In the genomic region with DNA sequence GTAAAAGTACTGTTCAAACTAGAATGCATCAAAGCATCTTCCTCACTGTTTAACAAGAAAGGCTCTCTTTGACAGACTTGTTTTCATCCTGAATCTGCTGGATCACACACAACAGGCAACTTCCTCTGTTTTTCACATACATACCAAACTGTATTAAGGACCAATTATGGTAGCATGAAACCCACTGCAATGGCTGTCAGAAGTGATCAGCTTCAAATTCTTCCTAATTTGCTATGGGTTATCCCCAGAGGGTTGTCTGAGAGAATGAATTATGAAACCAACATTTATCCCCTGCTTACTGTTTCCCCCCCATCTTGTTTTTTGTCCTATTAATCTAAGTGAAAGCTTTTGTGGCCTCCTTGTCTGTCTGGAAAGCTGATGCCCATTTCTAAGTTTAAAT, we compare ENCODE assay signal across 14 mouse cellular contexts.
"Had no signal": no experiment of that assay in that cellular context is flagged by ENCODE, and none has a peak within 500 bp of the region (broad histone marks: within the 10 kb centered on the region; RNA-seq: fewer than 3 reads in every experiment).

No protein-coding gene starts in this region.

- H3K9me3 ChIP-seq: kidney, embryonic 15.5 days; limb, embryonic 10.5 days; liver, embryonic 15.5 days; stomach, embryonic 15.5 days had no signal

- H3K9ac ChIP-seq: kidney, embryonic 15.5 days; liver, embryonic 15.5 days; stomach, embryonic 15.5 days had no signal

- H3K27me3 ChIP-seq: kidney, embryonic 15.5 days; liver, embryonic 15.5 days; stomach, embryonic 15.5 days had no signal

- ATAC-seq: lung, postnatal 0 days had no signal

- H3K4me3 ChIP-seq: kidney, embryonic 15.5 days; left cerebral cortex, adult 2 months; limb, embryonic 10.5 days; liver, embryonic 15.5 days; stomach, embryonic 15.5 days had no signal

- H3K4me2 ChIP-seq: kidney, embryonic 15.5 days; liver, embryonic 11.5 days; liver, embryonic 15.5 days; stomach, embryonic 15.5 days had no signal

- H3K27ac ChIP-seq: kidney, embryonic 15.5 days; left cerebral cortex, adult 2 months; limb, embryonic 10.5 days; liver, embryonic 15.5 days; stomach, embryonic 15.5 days had no signal

- DNase-seq: kidney, adult 18-20 months; kidney, postnatal 25 days; lung, adult 2 months; lung, postnatal 36 days; right cerebral cortex, postnatal 14 days; thymus, adult 2 months; thymus, postnatal 25 days had no signal

- H3K36me3 ChIP-seq: kidney, embryonic 15.5 days; limb, embryonic 10.5 days; liver, embryonic 15.5 days; stomach, embryonic 15.5 days had no signal

- H3K4me1 ChIP-seq: kidney, embryonic 15.5 days; limb, embryonic 10.5 days; liver, embryonic 15.5 days; stomach, embryonic 15.5 days had no signal
